Mouse (Mus musculus) stomach, postnatal 0 days (tissue): Measurements from ENCODE around the gene Elovl5.

ENCODE experiments used
- CTCF ChIP-seq: IDR thresholded peaks from 2 replicates; pipeline ENCODE4 v1.5.1; 2016; ENCODE audit warnings: antibody characterized with exemption, low read depth, mild to moderate bottlenecking, moderate library complexity
- EP300 ChIP-seq: optimal IDR thresholded peaks from 2 replicates; pipeline ENCODE3; 2016; ENCODE audit warnings: antibody characterized with exemption

GRCm38 (mm10) chr9:77898551-77898950, 18.6 kb upstream of the Elovl5 start:
- no peak for TF ChIP-seq CTCF
- TF ChIP-seq EP300 = no peak
